Mouse (Mus musculus): Measurements from ENCODE around the gene Atg10. TPM values are rescaled to one million over a fixed set of nuclear protein-coding genes. Genes with fewer than 3 reads are reported as not detected.
"Not testable (repeated sequence)": the region's sequence is repeated elsewhere in the genome, so short reads cannot be mapped to it uniquely, and the experiment has no call there.

The Atg10 gene
- 13.9 and 14.3 TPM in 2 replicates for polyA plus RNA-seq (2015; fragmentation: Nextera tagmentation; extraction: Ambion mirVana)

DNA sequence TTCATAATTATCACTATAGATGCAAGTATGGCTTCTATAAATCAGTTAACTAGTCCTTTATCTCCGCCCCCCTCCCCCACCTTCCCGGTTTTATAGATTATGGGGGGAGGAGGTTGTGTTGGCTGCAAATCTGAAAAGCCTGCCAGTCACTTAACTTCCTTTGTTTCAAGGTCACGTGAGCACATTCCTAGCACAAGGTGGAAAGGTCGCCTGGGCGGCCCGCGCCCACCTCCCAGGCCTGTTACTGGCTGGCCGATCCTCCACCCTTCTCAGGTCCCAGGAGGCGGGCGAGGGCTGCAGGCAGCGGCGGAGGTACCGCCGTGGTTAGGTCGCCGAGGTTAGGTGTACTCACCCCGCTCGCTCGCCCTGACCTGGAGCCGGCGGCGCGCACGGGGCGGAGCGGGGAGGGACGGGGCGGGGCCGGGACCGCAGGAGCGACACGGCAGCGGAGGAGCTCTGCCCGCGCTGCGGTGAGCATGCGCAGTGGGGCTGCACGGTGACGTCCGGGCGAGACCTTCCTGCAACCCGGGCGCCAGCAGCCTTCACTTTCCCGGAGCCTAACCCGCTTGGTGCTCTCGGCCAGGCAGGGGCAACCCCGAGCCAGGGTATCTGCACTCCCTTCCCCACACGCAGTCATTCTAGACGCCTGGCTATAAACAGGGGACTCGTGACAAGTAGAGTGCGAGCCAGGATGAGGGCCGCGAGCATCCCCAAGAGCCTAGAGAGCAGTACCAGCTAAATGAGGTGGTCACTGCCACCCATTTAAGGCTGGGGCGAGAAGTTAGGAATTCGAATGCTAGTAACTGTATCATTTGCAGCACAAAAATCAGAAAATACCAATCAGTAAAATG is at the start of gene Atg10:
Atg10 (minus strand) TSS at position 382 of the 851 bp plus-strand sequence.
- 2% methylated on average over 38 of the region's 55 CpGs for WGBS
- H3K27ac ChIP-seq (ENCODE audit: low read depth, low read length): peak within 1 kb of the TSS; percentile 97
- no peaks in the 10 kb centered on the region for H3K36me3 ChIP-seq (ENCODE audit: control insufficient read depth, insufficient read depth, low read length)
- no peaks in the 10 kb centered on the region for H3K27me3 ChIP-seq (replicated peaks; ENCODE audit: control insufficient read depth, insufficient read depth, low read length)
- peak within 1 kb of the TSS; percentile 68 for H3K4me2 ChIP-seq (ENCODE audit: low read length)
- no peaks in the 10 kb centered on the region for H3K9me3 ChIP-seq (ENCODE audit: control insufficient read depth, low read length)
- H3K9ac ChIP-seq (ENCODE audit: low read depth, low read length): peak within 1 kb of the TSS; percentile 93
- H3K4me3 ChIP-seq (ENCODE audit: low read length): peak within 1 kb of the TSS; percentile 77
- peak; percentile 99 for ATAC-seq
- H3K4me1 ChIP-seq (ENCODE audit: control insufficient read depth, insufficient read depth, low read depth, low read length): peaks cover 7% of the 10 kb centered on the region

DNA sequence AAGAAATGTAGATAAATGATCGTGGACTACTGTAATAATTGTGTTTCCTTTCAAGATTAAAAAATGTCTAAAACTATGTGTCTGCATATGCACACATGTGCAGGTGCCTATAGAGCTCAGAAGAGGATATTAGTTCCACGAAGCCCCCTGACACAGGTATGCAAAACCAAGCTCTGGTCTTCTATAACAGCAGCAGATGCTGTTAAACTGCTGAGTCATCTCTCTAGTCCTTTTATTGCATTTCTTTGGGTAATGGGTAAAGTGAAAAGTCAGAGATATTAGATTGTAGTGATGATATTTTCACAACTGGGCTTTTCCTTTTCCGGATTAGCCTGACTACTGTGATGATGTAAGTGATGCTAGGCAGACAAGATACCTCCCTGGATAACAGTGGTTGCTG is 28.6 kb upstream of the Atg10 start:
- ATAC-seq: no peak
- Histone ChIP-seq H3K9me3 (ENCODE audit: control insufficient read depth, low read length) (no peaks in the 10 kb centered on the region), H3K9ac (ENCODE audit: low read depth, low read length) (no peak overlapping the region), H3K27ac (ENCODE audit: low read depth, low read length) (no peak overlapping the region), H3K4me1 (ENCODE audit: control insufficient read depth, insufficient read depth, low read depth, low read length) (no peaks in the 10 kb centered on the region), H3K4me2 (ENCODE audit: low read length) (no peak overlapping the region), H3K4me3 (ENCODE audit: low read length) (no peak overlapping the region), H3K27me3 (replicated peaks; ENCODE audit: control insufficient read depth, insufficient read depth, low read length) (no peaks in the 10 kb centered on the region), H3K36me3 (ENCODE audit: control insufficient read depth, insufficient read depth, low read length) (no peaks in the 10 kb centered on the region)
- WGBS: 84% methylated on average over 3 of the region's 3 CpGs

DNA sequence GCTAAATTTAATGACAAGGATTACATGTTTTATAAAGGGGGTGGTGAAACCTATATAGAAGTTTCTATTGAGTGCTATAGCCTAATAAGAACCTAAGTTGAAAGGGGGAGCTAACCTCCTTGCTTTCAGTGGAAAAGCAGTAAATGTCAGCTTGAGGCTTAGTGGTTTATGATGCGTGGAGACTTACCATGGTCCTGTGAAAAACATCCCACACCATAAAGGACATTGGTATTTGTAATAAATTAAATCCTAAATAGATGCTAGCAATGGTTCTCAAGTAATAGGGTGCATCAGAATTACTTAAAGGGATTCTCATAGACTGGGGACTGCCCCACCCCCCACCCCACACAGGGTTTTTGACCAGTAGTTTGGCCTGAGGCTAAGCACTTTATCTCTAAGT is 27.9 kb upstream of the Atg10 start:
- 89% methylated on average over 1 of the region's 1 CpGs for WGBS
- no peak for ATAC-seq
- no peaks in the 10 kb centered on the region for H3K4me1 ChIP-seq (ENCODE audit: control insufficient read depth, insufficient read depth, low read depth, low read length)
- no peaks in the 10 kb centered on the region for H3K27me3 ChIP-seq (replicated peaks; ENCODE audit: control insufficient read depth, insufficient read depth, low read length)
- H3K27ac ChIP-seq (ENCODE audit: low read depth, low read length): no peak overlapping the region
- H3K9me3 ChIP-seq (ENCODE audit: control insufficient read depth, low read length): no peaks in the 10 kb centered on the region
- H3K4me2 ChIP-seq (ENCODE audit: low read length): no peak overlapping the region
- no peak overlapping the region for H3K4me3 ChIP-seq (ENCODE audit: low read length)
- no peak overlapping the region for H3K9ac ChIP-seq (ENCODE audit: low read depth, low read length)
- H3K36me3 ChIP-seq (ENCODE audit: control insufficient read depth, insufficient read depth, low read length): no peaks in the 10 kb centered on the region

DNA sequence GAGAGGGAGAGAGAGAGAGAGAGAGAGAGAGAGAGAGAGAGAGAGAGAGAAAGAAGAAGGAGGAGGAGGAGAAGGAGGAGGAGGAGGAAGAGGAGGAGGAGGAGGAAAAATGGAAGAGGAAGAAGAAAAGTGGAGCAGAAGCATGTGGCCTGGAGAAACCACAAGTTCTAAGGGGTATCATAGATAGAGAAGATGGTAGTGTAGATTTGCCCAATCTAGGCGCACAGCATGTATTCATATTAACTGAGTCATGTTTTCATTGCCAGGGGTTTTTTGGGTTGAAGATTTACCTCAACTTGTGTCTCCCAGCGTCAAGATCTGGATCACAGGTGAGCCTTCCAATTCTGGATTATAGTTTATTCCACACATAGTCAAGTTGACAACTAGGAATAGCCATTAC is 26.3 kb upstream of the Atg10 start:
- not testable (repeated sequence) for H3K4me1 ChIP-seq (ENCODE audit: control insufficient read depth, insufficient read depth, low read depth, low read length); H3K4me3 ChIP-seq (ENCODE audit: low read length); H3K9me3 ChIP-seq (ENCODE audit: control insufficient read depth, low read length); H3K4me2 ChIP-seq (ENCODE audit: low read length); H3K27ac ChIP-seq (ENCODE audit: low read depth, low read length); ATAC-seq; H3K36me3 ChIP-seq (ENCODE audit: control insufficient read depth, insufficient read depth, low read length); H3K27me3 ChIP-seq (replicated peaks; ENCODE audit: control insufficient read depth, insufficient read depth, low read length); H3K9ac ChIP-seq (ENCODE audit: low read depth, low read length)
- 90% methylated on average over 2 of the region's 2 CpGs for WGBS

DNA sequence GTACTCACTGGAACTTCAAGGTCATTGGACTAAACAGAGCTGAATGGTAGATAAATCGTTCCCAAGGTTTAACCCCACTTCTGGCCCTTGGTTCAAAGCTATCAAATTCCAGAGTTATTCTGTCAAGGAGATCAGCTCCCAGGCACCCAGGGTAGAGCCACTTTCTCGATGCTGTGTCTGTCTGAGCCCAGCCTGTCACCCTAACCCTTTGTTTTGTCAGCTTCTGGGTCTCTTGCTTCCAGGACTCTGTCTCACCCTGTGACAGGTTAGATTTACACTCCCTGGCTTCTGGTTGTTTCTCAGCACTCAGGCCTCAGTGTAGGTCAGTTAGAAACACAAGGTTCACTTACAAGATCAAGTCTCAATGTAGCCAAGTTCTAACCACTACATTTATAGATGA is 22.7 kb upstream of the Atg10 start:
- Histone ChIP-seq H3K9ac (ENCODE audit: low read depth, low read length) (no peak overlapping the region), H3K4me3 (ENCODE audit: low read length) (no peak overlapping the region), H3K27me3 (replicated peaks; ENCODE audit: control insufficient read depth, insufficient read depth, low read length) (no peaks in the 10 kb centered on the region), H3K36me3 (ENCODE audit: control insufficient read depth, insufficient read depth, low read length) (no peaks in the 10 kb centered on the region), H3K4me2 (ENCODE audit: low read length) (no peak overlapping the region), H3K27ac (ENCODE audit: low read depth, low read length) (no peak overlapping the region), H3K9me3 (ENCODE audit: control insufficient read depth, low read length) (no peaks in the 10 kb centered on the region), H3K4me1 (ENCODE audit: control insufficient read depth, insufficient read depth, low read depth, low read length) (no peaks in the 10 kb centered on the region)
- 57% methylated on average over 2 of the region's 2 CpGs for WGBS
- ATAC-seq: no peak

DNA sequence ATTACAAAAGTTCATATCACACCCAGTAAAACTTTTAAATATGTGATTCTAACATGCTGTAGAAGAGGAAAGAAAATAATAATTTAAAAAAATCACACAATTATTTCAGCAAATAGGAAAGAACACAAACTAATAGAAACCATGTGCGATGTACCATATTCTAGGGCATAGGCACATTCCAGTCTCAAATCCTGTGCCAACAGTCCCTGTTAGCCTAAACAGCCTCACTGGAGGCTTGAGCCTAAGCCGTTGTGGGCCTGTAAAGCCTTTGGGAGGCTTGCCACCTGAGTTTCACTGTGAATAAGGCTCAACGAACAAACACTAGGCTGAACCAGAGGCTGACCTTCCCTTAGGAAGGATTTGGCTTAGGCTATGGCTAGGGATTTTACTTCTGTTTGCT is 14.2 kb upstream of the Atg10 start:
- ATAC-seq: no peak
- WGBS: 84% methylated on average over 3 of the region's 3 CpGs
- Histone ChIP-seq H3K9ac (ENCODE audit: low read depth, low read length) (no peak overlapping the region), H3K36me3 (ENCODE audit: control insufficient read depth, insufficient read depth, low read length) (no peaks in the 10 kb centered on the region), H3K27ac (ENCODE audit: low read depth, low read length) (no peak overlapping the region), H3K9me3 (ENCODE audit: control insufficient read depth, low read length) (no peaks in the 10 kb centered on the region), H3K4me1 (ENCODE audit: control insufficient read depth, insufficient read depth, low read depth, low read length) (no peaks in the 10 kb centered on the region), H3K4me2 (ENCODE audit: low read length) (no peak overlapping the region), H3K4me3 (ENCODE audit: low read length) (no peak overlapping the region), H3K27me3 (replicated peaks; ENCODE audit: control insufficient read depth, insufficient read depth, low read length) (no peaks in the 10 kb centered on the region)

DNA sequence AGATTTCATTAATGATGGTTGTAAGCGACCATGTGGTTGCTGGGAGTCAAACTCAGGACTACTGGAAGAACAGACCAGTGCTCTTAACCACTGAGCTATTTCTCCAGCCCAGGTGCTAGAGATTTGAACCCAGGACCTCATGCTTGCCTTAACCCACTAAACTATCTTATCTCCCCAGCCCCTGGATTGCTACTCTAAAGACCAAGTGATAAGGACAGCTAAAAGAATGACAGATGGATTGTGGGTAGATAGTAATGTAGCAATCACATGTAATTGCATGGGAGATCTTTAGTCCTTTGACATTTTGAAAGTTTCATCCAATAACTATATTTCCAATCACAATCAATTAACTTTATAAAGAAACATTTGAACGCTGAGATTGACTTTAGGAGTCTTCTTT is 13.1 kb upstream of the Atg10 start:
- 72% methylated on average over 2 of the region's 2 CpGs for WGBS
- H3K36me3 ChIP-seq (ENCODE audit: control insufficient read depth, insufficient read depth, low read length): no peaks in the 10 kb centered on the region
- ATAC-seq: no peak
- no peak overlapping the region for H3K9ac ChIP-seq (ENCODE audit: low read depth, low read length)
- no peak overlapping the region for H3K4me2 ChIP-seq (ENCODE audit: low read length)
- H3K4me1 ChIP-seq (ENCODE audit: control insufficient read depth, insufficient read depth, low read depth, low read length): no peaks in the 10 kb centered on the region
- no peaks in the 10 kb centered on the region for H3K27me3 ChIP-seq (replicated peaks; ENCODE audit: control insufficient read depth, insufficient read depth, low read length)
- no peaks in the 10 kb centered on the region for H3K9me3 ChIP-seq (ENCODE audit: control insufficient read depth, low read length)
- H3K4me3 ChIP-seq (ENCODE audit: low read length): no peak overlapping the region
- no peak overlapping the region for H3K27ac ChIP-seq (ENCODE audit: low read depth, low read length)

DNA sequence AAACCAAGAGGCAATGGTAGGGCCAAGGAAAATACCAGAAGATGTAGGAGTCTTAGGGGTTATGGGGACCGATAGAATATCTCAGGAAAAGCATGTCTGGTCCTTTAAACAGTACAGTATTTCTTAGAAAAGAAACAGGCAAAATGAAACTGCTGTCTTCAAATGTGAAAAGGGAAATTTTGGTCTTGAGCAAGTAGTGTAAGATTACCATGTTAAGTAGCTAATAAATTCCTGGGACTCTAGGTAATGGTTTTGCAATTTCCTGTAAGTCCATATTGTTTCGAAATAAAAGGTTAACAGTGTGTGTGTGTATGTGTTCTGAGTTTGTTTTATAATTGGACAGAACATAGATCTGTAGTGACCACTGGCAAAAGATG is 658 bp upstream of the Atg10 start:
- Histone ChIP-seq H3K4me2 (ENCODE audit: low read length) (peak overlapping the region; percentile 68), H3K4me1 (ENCODE audit: control insufficient read depth, insufficient read depth, low read depth, low read length) (peaks cover 7% of the 10 kb centered on the region), H3K4me3 (ENCODE audit: low read length) (peak overlapping the region; percentile 77), H3K9me3 (ENCODE audit: control insufficient read depth, low read length) (no peaks in the 10 kb centered on the region), H3K27me3 (replicated peaks; ENCODE audit: control insufficient read depth, insufficient read depth, low read length) (no peaks in the 10 kb centered on the region), H3K36me3 (ENCODE audit: control insufficient read depth, insufficient read depth, low read length) (no peaks in the 10 kb centered on the region), H3K27ac (ENCODE audit: low read depth, low read length) (peak overlapping the region; percentile 97), H3K9ac (ENCODE audit: low read depth, low read length) (peak overlapping the region; percentile 93)
- 81% methylated on average over 2 of the region's 2 CpGs for WGBS
- no peak; the same call in 1 of the 2 replicates for ATAC-seq

DNA sequence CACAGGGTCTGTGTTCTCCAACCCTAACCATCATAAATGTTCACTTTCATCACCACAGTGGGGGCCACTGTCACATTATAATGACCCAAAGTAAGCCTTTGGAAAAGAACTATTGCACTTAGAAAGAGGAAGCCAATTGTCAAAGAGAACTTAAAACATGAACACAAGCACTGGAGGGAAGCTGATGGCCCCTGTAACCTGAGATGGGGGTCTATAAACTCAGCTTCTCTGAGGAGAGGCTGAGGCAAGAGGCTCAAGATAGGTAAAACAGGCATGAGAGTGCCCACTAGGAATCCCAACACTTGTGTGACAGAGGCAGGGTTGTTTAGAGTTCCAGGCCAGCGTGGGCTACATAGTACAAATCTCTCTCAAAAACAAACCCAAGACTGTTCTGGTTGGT is 705 bp downstream of the Atg10 start:
- peak overlapping the region; percentile 68 for H3K4me2 ChIP-seq (ENCODE audit: low read length)
- H3K27ac ChIP-seq (ENCODE audit: low read depth, low read length): no peak overlapping the region; the same call in 1 of the 2 replicates
- no peaks in the 10 kb centered on the region for H3K27me3 ChIP-seq (replicated peaks; ENCODE audit: control insufficient read depth, insufficient read depth, low read length)
- H3K9me3 ChIP-seq (ENCODE audit: control insufficient read depth, low read length): no peaks in the 10 kb centered on the region
- peak overlapping the region; percentile 77 for H3K4me3 ChIP-seq (ENCODE audit: low read length)
- H3K36me3 ChIP-seq (ENCODE audit: control insufficient read depth, insufficient read depth, low read length): no peaks in the 10 kb centered on the region
- WGBS: 31% methylated on average over 1 of the region's 1 CpGs
- H3K4me1 ChIP-seq (ENCODE audit: control insufficient read depth, insufficient read depth, low read depth, low read length): peaks cover 7% of the 10 kb centered on the region
- 0 out of 2 replicates have a peak overlapping the region, but pooled peaks have one; percentile 11 for H3K9ac ChIP-seq (ENCODE audit: low read depth, low read length)
- no peak for ATAC-seq

Data from hindbrain, embryonic 16.5 days (tissue).